Mouse (Mus musculus): ENCODE results near the gene Traf2.
"Not testable (repeated sequence)": the region's sequence is repeated elsewhere in the genome, so short reads cannot be mapped to it uniquely, and the experiment has no call there.

The Traf2 gene

GRCm38 (mm10) chr2:25575432-25576027 lies 28.8 kb upstream of the Traf2 start:
- peak in 1 of 2 experiments; percentile 64 for DNase-seq (ENCODE audit: low spot score in 2 of 2)

- DNase-seq (ENCODE audit: low spot score in 2 of 2): peak; percentile 96
Measured at GRCm38 (mm10) chr2:25574579-25575431, 28.1 kb upstream of the Traf2 start, which contains the start of the genes Mamdc4 and Phpt1. Gene Mamdc4, minus strand, starts transcription at chr2:25574845. Gene Phpt1, minus strand, starts transcription at chr2:25575224.

- no peak for DNase-seq (ENCODE audit: low spot score in 2 of 2)
Measured at GRCm38 (mm10) chr2:25574136-25574535, 27.4 kb upstream of the Traf2 start.

GRCm38 (mm10) chr2:25573068-25573467 lies 26.3 kb upstream of the Traf2 start:
- no peak for DNase-seq (ENCODE audit: low spot score in 2 of 2)

GRCm38 (mm10) chr2:25571221-25571620 lies 24.5 kb upstream of the Traf2 start:
- DNase-seq (ENCODE audit: low spot score in 2 of 2): no peak

GRCm38 (mm10) chr2:25569323-25569722 lies 22.6 kb upstream of the Traf2 start:
- no peak for DNase-seq (ENCODE audit: low spot score in 2 of 2)

- DNase-seq (ENCODE audit: low spot score in 2 of 2): no peak
Measured at GRCm38 (mm10) chr2:25568473-25569019, 21.8 kb upstream of the Traf2 start.

- DNase-seq (ENCODE audit: low spot score in 2 of 2): no peak
Measured at GRCm38 (mm10) chr2:25566558-25566957, 19.8 kb upstream of the Traf2 start.

- DNase-seq (ENCODE audit: low spot score in 2 of 2): no peak
Measured at GRCm38 (mm10) chr2:25565741-25566140, 19.0 kb upstream of the Traf2 start.

- DNase-seq (ENCODE audit: low spot score in 2 of 2): no peak
Measured at GRCm38 (mm10) chr2:25561946-25562345, 15.2 kb upstream of the Traf2 start.

- DNase-seq (ENCODE audit: low spot score in 2 of 2): no peak
Measured at GRCm38 (mm10) chr2:25560551-25560950, 13.8 kb upstream of the Traf2 start.

GRCm38 (mm10) chr2:25558774-25559173 lies 12.0 kb upstream of the Traf2 start:
- DNase-seq (ENCODE audit: low spot score in 2 of 2): no peak

- DNase-seq (ENCODE audit: low spot score in 2 of 2): no peak
Measured at GRCm38 (mm10) chr2:25557964-25558360, 11.2 kb upstream of the Traf2 start.

- DNase-seq (ENCODE audit: low spot score in 2 of 2): peak; percentile 90 to 94
Measured at GRCm38 (mm10) chr2:25557221-25557963, 10.7 kb upstream of the Traf2 start, which contains the start of gene Edf1. Gene Edf1, plus strand, starts transcription at chr2:25557847.

- no peak for DNase-seq (ENCODE audit: low spot score in 2 of 2)
Measured at GRCm38 (mm10) chr2:25556296-25556695, 9.6 kb upstream of the Traf2 start.

- DNase-seq (ENCODE audit: low spot score in 2 of 2): not testable (repeated sequence)
Measured at GRCm38 (mm10) chr2:25555479-25555878, 8.7 kb upstream of the Traf2 start.

GRCm38 (mm10) chr2:25553171-25553786 lies 6.5 kb upstream of the Traf2 start:
- not testable (repeated sequence) for DNase-seq (ENCODE audit: low spot score in 2 of 2)

GRCm38 (mm10) chr2:25551186-25551585 lies 4.4 kb upstream of the Traf2 start:
- no peak for DNase-seq (ENCODE audit: low spot score in 2 of 2)

GRCm38 (mm10) chr2:25549021-25549991 lies 2.6 kb upstream of the Traf2 start:
- DNase-seq (ENCODE audit: low spot score in 2 of 2): no peak

Data from urinary bladder, postnatal 36 days (tissue).